In the genomic region with DNA sequence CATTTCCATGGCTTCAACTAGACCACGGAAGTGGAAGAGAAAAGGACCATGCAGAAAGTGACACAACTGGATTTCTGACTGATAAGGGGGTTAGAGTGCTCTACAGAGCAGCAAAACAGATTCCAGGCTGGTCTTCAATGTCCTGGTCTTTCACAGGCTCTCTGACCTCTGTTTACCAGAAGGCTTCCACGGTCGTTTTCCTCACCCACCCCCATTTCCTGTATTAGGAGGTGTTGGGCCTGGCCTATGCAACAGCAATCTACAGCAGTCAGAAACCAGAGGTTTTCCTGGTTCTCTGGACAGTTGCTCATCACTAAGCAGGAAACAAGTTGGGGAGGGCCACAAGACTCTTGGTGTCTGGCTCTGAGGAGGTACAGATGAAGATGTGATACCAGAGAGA, we compare ENCODE assay signal across 13 mouse cellular contexts.
DNase-seq lines count a peak whose midpoint lies in the region; ATAC-seq and TF ChIP-seq lines count a peak whose summit lies in the region.
"Had no signal": no experiment of that assay in that cellular context is flagged by ENCODE, and none has a peak within 500 bp of the region (broad histone marks: within the 10 kb centered on the region; RNA-seq: fewer than 3 reads in every experiment).

No protein-coding gene starts in this region.

- 19% methylated on average over 3 of the region's 3 CpGs for WGBS in heart, embryonic 11.5 days (ENCODE audit: insufficient replicate concordance)
- 6% methylated on average over 3 of the region's 3 CpGs for WGBS in lung, postnatal 0 days
- WGBS in liver, embryonic 11.5 days, result 7% methylated on average over 3 of the region's 3 CpGs
- WGBS in stomach, postnatal 0 days, result 26% methylated on average over 3 of the region's 3 CpGs

- peaks cover 7% of the 10 kb centered on the region for H3K4me1 ChIP-seq in heart, embryonic 11.5 days (ENCODE audit: control insufficient read depth, insufficient read depth, low read length)
- H3K4me1 ChIP-seq in lung, postnatal 0 days (ENCODE audit: insufficient read depth, low read depth, low read length), result peaks cover 13% of the 10 kb centered on the region; the same call in 1 of the 2 replicates
- peaks cover 25% of the 10 kb centered on the region for H3K4me1 ChIP-seq in liver, embryonic 11.5 days (replicated peaks; ENCODE audit: control insufficient read depth, insufficient read depth, low read length)
- H3K4me1 ChIP-seq in stomach, postnatal 0 days (replicated peaks; ENCODE audit: control insufficient read depth, insufficient read depth), result peaks cover 2% of the 10 kb centered on the region; the same call in 1 of the 2 replicates
- H3K4me1 ChIP-seq: embryonic facial prominence, embryonic 15.5 days had no signal

- H3K4me3 ChIP-seq in heart, embryonic 11.5 days (ENCODE audit: low read depth, low read length), result no peak overlapping the region
- H3K4me3 ChIP-seq in lung, postnatal 0 days (ENCODE audit: low read depth, low read length), result no peak overlapping the region
- no peak overlapping the region for H3K4me3 ChIP-seq in liver, embryonic 11.5 days (ENCODE audit: low read depth, low read length)
- H3K4me3 ChIP-seq in stomach, postnatal 0 days (ENCODE audit: low read depth, low read length), result no peak overlapping the region
- H3K4me3 ChIP-seq: embryonic facial prominence, embryonic 15.5 days had no signal

- H3K27ac ChIP-seq in heart, embryonic 11.5 days (ENCODE audit: low read depth, low read length), result peak overlapping the region; percentile 60
- H3K27ac ChIP-seq in lung, postnatal 0 days (ENCODE audit: low read length), result peak overlapping the region; percentile 71
- peak overlapping the region; percentile 22; the same call in 1 of the 2 replicates for H3K27ac ChIP-seq in liver, embryonic 11.5 days (ENCODE audit: low read depth, low read length)
- peak overlapping the region; percentile 67 for H3K27ac ChIP-seq in stomach, postnatal 0 days (replicated peaks)
- H3K27ac ChIP-seq: embryonic facial prominence, embryonic 15.5 days had no signal

- H3K4me2 ChIP-seq in heart, embryonic 11.5 days, result no peak overlapping the region
- H3K4me2 ChIP-seq in lung, postnatal 0 days (replicated peaks; ENCODE audit: low read depth, low read length), result no peak overlapping the region
- H3K4me2 ChIP-seq in liver, embryonic 11.5 days, result peak overlapping the region; percentile 43
- H3K4me2 ChIP-seq in stomach, postnatal 0 days (replicated peaks; ENCODE audit: low read depth), result no peak overlapping the region
- H3K4me2 ChIP-seq: embryonic facial prominence, embryonic 15.5 days had no signal

- TF ChIP-seq CTCF in lung, postnatal 0 days (IDR thresholded peaks at IDR 0.05), result no peak
- no peak for TF ChIP-seq CTCF in stomach, postnatal 0 days (IDR thresholded peaks at IDR 0.05; ENCODE audit: low read depth)

- no peaks in the 10 kb centered on the region for H3K27me3 ChIP-seq in heart, embryonic 11.5 days (ENCODE audit: control insufficient read depth, insufficient read depth, low read length)
- no peaks in the 10 kb centered on the region for H3K27me3 ChIP-seq in lung, postnatal 0 days (replicated peaks; ENCODE audit: insufficient read depth, low read length)
- no peaks in the 10 kb centered on the region for H3K27me3 ChIP-seq in liver, embryonic 11.5 days (replicated peaks; ENCODE audit: control insufficient read depth, insufficient read depth, low read length)
- no peaks in the 10 kb centered on the region for H3K27me3 ChIP-seq in stomach, postnatal 0 days (ENCODE audit: control insufficient read depth, insufficient read depth, low read length)
- H3K27me3 ChIP-seq: embryonic facial prominence, embryonic 15.5 days had no signal

- no peaks in the 10 kb centered on the region for H3K36me3 ChIP-seq in heart, embryonic 11.5 days (ENCODE audit: control insufficient read depth, insufficient read depth, low read length)
- no peaks in the 10 kb centered on the region for H3K36me3 ChIP-seq in lung, postnatal 0 days (ENCODE audit: insufficient read depth, low read length)
- no peaks in the 10 kb centered on the region for H3K36me3 ChIP-seq in liver, embryonic 11.5 days (ENCODE audit: control insufficient read depth, insufficient read depth, low read length)
- H3K36me3 ChIP-seq in stomach, postnatal 0 days (ENCODE audit: control insufficient read depth, insufficient read depth, low read length), result no peaks in the 10 kb centered on the region
- H3K36me3 ChIP-seq: embryonic facial prominence, embryonic 15.5 days had no signal

- ATAC-seq in heart, embryonic 11.5 days (replicated peaks; ENCODE audit: insufficient number of reproducible peaks, low FRiP score, low TSS enrichment), result peak; percentile 46; the same call in 1 of the 2 replicates
- peak; percentile 16 for ATAC-seq in lung, postnatal 0 days
- ATAC-seq in liver, embryonic 11.5 days (replicated peaks; ENCODE audit: low FRiP score), result peak; percentile 22; the same call in 1 of the 2 replicates
- no peak for ATAC-seq in stomach, postnatal 0 days (ENCODE audit: low FRiP score, low TSS enrichment)
- ATAC-seq: activated CD4-positive, CD25-positive, alpha-beta regulatory T cell, adult 4 months had no signal

- TF ChIP-seq EP300 in lung, postnatal 0 days (IDR thresholded peaks at IDR 0.05), result no peak
- TF ChIP-seq EP300 in stomach, postnatal 0 days (optimal IDR thresholded peaks at IDR 0.05), result no peak

- no peaks in the 10 kb centered on the region for H3K9me3 ChIP-seq in heart, embryonic 11.5 days (replicated peaks; ENCODE audit: control insufficient read depth, low read length)
- H3K9me3 ChIP-seq in lung, postnatal 0 days (ENCODE audit: low read length), result no peaks in the 10 kb centered on the region
- H3K9me3 ChIP-seq in liver, embryonic 11.5 days (ENCODE audit: control insufficient read depth, low read length), result no peaks in the 10 kb centered on the region
- H3K9me3 ChIP-seq in stomach, postnatal 0 days (ENCODE audit: control insufficient read depth, low read length), result no peaks in the 10 kb centered on the region
- H3K9me3 ChIP-seq: embryonic facial prominence, embryonic 15.5 days had no signal

- no peak for DNase-seq in heart, adult 8-10 months (ENCODE audit: low spot score)
- DNase-seq in lung, postnatal 0 days (ENCODE audit: low spot score), result peak; percentile 33
- no peak for DNase-seq in lung, postnatal 4 days
- no peak for DNase-seq in liver, embryonic 11.5 days (ENCODE audit: low spot score)
- DNase-seq in stomach, postnatal 0 days (ENCODE audit: low spot score), result no peak
- no peak for DNase-seq in B cell, adult 2 months
- no peak for DNase-seq in ovary, postnatal 14 days (ENCODE audit: low spot score)
- DNase-seq: cerebellum, adult 11 months; kidney, postnatal 10 days; left cerebral cortex, postnatal 4 days had no signal

- no peak overlapping the region for H3K9ac ChIP-seq in heart, embryonic 11.5 days (ENCODE audit: low read depth, low read length)
- no peak overlapping the region for H3K9ac ChIP-seq in lung, postnatal 0 days (replicated peaks; ENCODE audit: low read depth)
- H3K9ac ChIP-seq in liver, embryonic 11.5 days (ENCODE audit: low read depth, low read length), result no peak overlapping the region
- H3K9ac ChIP-seq in stomach, postnatal 0 days (ENCODE audit: low read length), result no peak overlapping the region
- H3K9ac ChIP-seq: embryonic facial prominence, embryonic 15.5 days had no signal
